Mouse (Mus musculus): ENCODE measurements around the gene Tmco1.

The Tmco1 gene

GRCm38 (mm10) chr1:167284258-167284836 lies 23.8 kb upstream of the Tmco1 start:
- DNase-seq = peak; percentile 79

DNA sequence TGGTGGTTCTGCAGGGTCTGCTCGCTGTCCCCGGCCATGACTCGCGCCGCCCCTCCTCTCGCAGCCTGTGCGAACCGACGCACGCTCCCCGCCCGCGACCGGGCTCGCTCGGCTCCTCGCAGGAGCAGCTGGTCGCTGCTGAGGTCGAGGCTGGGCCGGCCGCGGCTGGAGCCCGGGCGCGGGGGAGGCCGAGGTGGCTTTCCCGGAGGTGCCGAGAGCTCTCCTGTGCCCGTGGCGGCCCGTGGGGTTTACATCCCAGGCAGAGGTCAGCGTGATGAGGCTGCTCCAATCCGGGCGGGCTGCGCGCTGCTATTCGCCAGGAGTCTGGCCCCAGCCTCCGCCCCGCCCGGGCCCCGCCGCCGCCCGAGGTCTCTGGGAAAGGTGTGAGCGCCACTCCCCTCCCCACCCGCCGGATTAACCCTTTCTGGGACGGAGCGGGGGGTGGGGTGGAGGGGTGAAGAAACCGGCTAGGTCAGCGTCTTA lies 23.3 kb upstream of the Tmco1 start:
- peak; percentile 95 for DNase-seq

DNA sequence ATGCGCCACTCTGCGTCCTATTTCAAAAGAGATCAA lies 23.0 kb upstream of the Tmco1 start, which contains the start of gene Uck2:
TSS of gene Uck2 (minus strand) at position 1 of the 36 bp plus-strand sequence.
- DNase-seq = no peak

- DNase-seq = no peak
Measured at GRCm38 (mm10) chr1:167285356-167285755, 22.8 kb upstream of the Tmco1 start.

- DNase-seq = no peak
Measured at GRCm38 (mm10) chr1:167287156-167287555, 21.0 kb upstream of the Tmco1 start.

DNA sequence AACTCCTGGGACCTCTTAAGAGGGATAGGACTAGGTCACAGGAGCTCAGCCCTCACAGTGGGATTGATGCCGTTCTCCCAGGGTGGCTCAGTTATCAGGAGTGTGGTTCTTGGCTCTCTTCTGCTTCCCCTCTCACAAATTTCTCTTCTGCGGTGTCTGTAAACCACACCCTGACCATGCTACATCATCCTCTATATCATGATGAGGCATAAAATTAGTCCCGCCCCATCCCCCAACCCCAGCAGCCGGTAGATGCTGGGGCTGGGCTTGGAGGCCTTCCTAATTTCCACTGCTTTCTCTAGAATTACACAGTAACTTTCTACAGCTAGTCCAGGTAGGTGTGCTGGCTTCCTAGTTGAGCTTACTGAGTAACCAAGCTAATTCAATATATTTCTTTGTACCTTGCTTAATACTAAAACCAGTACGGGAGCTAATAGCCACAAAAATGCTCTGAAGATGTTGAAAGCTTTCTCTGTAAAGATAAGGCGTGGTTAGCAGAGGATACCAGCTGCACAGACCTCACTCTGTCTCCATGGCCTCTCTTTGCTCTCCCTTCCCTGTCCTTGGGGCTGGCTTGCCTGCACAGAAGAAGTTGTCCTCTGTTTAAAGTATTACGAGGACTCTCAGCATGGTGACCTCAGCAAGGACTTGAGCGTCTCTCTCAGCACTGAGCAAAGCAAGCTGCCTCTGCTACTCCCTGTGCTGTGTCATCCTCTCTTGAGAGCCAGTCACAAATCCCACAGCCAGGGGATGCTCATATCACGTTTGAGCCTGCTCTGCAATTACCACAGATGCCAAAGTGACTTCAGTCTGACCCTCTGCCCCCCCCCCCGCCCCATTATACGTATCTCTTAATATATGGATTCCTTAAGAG lies 19.3 kb upstream of the Tmco1 start:
- DNase-seq = no peak

DNA sequence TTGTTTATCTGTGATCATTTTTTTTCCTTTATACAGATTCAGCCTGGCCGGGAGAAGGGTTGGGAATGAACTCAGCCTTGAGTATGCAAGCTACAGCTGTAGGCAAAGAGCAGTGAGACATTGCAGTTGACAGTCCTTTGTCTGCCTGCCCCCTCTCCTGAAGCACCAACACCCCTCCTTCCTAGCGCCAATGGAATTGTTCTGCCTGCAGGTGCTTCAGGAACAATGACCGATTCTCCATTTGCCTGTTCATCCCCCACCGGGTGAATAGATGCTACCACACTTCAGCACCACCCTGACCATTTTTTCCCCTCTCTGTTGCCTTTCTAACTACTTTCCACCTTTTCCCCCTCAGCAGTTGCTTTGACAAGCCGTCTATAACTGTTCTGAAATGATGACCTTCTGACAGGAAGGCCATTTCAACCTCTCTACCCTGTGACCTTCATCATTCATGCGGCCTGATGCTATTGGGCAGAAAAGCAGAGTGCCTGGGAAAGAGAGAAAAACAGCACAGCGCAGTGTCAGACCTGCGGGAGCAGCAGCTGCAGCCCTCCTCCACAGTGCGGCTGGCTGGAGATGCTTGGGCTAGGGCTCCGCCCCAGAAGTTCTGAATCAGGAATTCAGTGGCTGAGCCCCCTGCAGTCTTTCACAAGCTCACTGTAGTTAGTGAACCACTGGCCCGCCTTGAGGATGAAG lies 18.5 kb upstream of the Tmco1 start:
- DNase-seq = no peak

GRCm38 (mm10) chr1:167290263-167290592 lies 17.9 kb upstream of the Tmco1 start:
- no peak for DNase-seq

GRCm38 (mm10) chr1:167291610-167292009 lies 16.6 kb upstream of the Tmco1 start:
- DNase-seq = no peak

DNA sequence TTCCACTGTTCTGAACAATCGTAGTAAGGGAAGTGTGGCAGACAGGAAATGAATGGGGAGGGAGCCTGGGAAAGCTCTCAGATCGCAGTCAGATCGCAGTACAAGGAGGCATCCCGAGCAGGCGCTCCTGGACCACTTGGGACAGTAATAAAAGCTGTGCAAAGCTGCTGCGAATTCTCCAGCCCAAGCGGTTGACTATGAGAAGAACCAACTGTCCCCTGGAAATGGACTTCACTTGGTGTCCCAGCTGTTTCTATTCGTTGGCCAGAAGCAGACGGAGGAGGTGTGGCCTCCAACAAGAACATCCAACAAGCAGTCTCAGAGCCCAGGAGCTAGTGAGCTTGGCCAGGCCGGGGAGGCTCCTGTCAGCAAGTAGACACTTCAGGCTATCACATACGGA lies 15.7 kb upstream of the Tmco1 start:
- no peak for DNase-seq

GRCm38 (mm10) chr1:167295679-167296402 lies 12.3 kb upstream of the Tmco1 start:
- no peak for DNase-seq

- no peak for DNase-seq
Measured at GRCm38 (mm10) chr1:167300122-167300521, 8.1 kb upstream of the Tmco1 start.

GRCm38 (mm10) chr1:167305501-167306137 lies 2.6 kb upstream of the Tmco1 start:
- no peak for DNase-seq

DNA sequence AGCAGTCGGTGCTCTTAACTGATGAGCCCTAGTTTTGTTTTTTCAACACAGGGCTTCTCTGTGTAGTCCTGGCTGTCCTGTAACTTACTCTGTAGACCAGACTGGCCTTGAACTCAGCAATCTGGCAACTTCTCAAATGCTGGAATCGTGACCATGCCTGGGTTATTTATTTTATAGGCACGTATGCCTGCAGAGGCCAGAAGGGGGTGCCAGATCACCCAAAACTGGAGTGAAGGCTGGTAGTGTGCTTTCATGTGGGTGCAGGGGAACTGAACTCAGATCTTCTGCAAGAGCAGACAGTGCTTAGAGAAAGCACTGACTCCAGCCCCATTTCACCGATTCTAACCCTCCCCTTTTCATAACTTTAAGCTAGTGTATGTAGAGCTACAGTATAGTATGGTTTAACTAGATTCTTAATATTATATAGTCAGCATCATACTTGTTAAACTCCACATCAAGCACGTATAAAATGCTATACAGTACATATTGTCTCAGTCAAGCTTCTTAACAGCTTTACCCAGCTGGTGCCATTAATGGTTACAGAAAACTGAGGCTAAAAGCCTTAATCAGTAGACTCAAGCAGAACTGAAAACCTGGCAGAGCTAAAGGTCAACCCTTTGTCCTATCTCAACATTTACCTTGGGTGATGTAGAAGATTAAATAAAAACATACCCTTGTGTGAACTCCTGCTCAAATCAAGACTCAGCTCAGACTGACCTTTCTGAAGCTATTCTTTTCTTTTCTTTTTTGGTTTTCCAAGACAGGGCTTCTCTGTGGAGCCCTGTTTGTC lies 1.5 kb upstream of the Tmco1 start:
- DNase-seq = peak; percentile 38

DNA sequence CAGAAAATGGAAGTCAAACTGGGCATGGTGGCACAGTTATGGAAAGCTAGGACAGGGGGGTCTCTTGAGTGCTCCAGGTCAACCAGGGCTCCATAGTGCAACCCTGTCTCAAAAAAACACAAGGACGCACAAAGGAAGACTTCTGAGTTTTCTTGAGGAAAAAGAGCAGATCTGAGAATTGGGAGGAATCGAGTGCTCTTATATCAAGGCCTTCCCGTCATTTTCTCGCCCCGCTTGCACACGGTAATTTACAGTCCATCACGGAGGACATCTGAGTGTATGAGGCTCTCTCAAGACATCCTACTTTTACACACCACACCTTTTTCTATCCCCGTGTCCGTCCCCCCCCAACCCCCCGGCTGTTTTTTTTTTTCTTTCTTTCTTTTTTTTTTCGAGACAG lies 504 bp upstream of the Tmco1 start:
- DNase-seq = peak; percentile 44

GRCm38 (mm10) chr1:167312367-167312766 lies 4.2 kb downstream of the Tmco1 start:
- DNase-seq = no peak

GRCm38 (mm10) chr1:167313220-167313619 lies 5.0 kb downstream of the Tmco1 start:
- no peak for DNase-seq

GRCm38 (mm10) chr1:167321691-167322090 lies 13.5 kb downstream of the Tmco1 start:
- no peak for DNase-seq

DNA sequence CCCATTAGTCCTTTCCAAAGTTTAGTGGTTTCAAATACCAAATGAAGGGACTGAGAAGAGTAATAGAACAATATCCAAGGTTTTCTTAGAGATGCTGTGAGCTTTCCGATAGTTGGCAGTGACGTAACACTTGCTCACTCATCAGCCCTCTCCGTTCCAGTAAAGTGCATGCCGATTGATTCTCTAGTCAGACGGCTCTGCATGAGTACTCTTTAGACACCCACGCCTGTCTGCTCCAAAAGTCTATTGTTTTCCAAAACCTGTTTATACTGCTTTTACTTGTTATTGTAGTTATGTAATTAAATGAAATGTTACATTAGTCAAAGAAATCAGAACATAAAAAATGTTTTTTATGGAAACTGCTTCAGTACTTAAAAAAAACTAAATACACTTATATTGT lies 20.6 kb downstream of the Tmco1 start:
- DNase-seq = no peak

DNA sequence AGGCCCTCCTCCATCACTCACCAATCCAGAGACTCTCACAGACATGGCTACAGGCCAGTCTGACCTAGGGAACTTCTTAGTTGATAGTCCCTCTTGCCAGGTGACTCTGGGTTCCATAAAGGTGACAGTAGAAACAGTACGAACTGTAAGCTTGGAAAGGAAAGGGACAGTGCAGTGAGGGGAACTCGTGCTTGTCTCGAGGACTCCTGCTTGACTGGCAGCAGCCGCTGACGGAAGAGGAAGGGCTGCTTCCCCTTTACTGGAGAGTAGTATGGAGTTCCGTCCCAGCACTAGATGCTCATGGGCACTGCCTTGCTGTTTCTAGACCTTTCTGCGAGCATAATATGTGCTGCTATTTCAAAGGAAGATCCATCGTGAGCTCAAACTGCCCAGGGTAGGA lies 22.9 kb downstream of the Tmco1 start:
- no peak for DNase-seq

DNA sequence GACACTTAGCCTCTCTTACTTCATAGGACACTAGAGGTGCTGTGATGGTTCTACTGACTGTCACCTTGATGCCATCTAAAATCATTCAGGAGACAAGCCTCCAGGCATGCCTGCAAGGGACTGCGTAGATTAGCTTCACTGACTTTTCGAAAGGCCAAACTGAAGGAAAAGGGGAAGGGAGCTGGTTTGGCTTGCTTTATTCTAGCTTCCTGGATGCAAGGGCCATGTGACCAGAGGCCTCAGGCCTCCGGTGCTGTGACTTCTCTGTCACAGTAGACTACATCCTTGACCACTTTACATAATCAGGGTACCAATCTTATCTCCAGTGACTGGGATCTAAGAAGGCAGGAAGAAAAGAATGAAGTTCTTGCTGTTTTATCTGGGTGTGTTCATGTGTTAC lies 28.2 kb downstream of the Tmco1 start:
- DNase-seq = no peak

DNA sequence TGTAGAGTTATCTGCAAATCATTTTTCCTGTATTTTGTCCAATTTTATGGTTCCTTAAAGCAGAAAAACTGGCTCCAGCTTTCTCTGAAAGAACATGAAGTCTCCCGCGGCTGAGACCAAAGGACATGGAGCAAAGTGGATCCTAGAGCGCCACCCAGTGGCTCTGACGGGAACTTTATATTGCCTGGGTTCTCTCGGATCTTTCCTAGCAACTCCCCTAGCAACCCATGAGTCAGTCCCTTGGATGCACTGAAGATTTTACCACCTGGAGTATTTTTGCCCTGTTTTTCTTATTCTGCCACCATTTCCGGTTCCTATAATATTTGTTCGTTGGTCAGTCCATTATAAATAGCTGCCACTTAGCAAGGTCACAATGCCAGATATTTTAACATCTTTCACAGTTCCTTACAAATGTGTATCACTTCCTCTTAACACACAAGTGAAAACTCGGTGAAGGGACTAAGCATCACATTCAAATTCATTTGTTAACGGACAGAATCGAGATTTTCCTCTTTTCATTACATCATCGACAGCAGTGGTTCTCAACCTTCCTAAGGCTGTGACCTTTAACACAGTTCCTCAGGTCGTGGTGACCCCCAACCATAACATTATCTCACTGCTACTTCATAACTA lies 29.4 kb downstream of the Tmco1 start:
- DNase-seq = peak; percentile 82
